In the genomic region with DNA sequence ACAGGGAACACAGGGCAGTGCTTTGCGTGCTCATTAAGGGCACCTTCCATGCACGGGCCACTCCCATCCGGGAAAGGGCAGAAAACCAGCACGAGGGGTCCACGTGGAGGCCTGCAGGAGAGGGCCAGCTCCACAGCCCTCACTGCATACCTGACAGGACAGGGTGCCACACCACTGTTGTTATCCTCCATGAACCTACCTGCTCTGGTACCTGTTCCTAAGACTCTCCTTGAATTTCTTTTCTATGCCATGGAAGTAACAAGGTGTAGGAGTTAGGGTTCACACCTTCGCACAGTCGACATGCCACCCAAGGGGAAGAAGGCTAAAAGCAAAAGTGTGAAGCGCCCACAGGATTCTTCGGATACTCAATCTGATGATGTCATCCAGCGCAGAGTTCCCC, we compare ENCODE assay signal across 15 mouse cellular contexts. TPM values are rescaled to one million over a fixed set of nuclear protein-coding genes. Genes with fewer than 3 reads are reported as not detected.
"Had no signal": no experiment of that assay in that cellular context is flagged by ENCODE, and none has a peak within 500 bp of the region (broad histone marks: within the 10 kb centered on the region; RNA-seq: fewer than 3 reads in every experiment).

Gene Gm14692 (plus strand): TSS at position 301 of the 400 bp plus-strand sequence.

RNA-seq across cellular contexts. Expression of gene Gm14692, which starts in this region (rescaled TPM):
- total RNA-seq: neutrophil, adult 5-6 weeks had no signal
- polyA plus RNA-seq: neural tube, embryonic 11.5 days; neural tube, embryonic 12.5 days; neural tube, embryonic 13.5 days; neural tube, embryonic 14.5 days; neural tube, embryonic 15.5 days; small intestine, adult 2 months; spleen, adult 2 months; stomach, embryonic 14.5 days; stomach, embryonic 15.5 days; stomach, embryonic 16.5 days; stomach, postnatal 0 days; thymus, adult 2 months; thymus, postnatal 0 days; urinary bladder, adult 2 months had no signal
